Mouse (Mus musculus) kidney, embryonic 15.5 days (tissue): ENCODE measurements at regions not wholly inside any gene's neighbourhood (a gene's known extent, or its start where the extent isn't known, plus 50 kb on each side); places are given as distances from the start of the nearest gene placed in this dataset.

ENCODE experiments used
- ATAC-seq: fragments of 200-750 bp; cut with Nextera tagmentation; replicated peaks from 2 replicates; pipeline ENCODE4 v1.8.0; 2017; ENCODE audit warnings: moderate TSS enrichment; ENCODE audit not compliant: low FRiP score
- H3K27ac ChIP-seq: fragments of 300-500 bp; sonication (generic); 2 replicates; pipeline ENCODE4 v1.5.1; 2015; ENCODE audit warnings: mild to moderate bottlenecking, inconsistent platforms
- H3K27me3 ChIP-seq: fragments of 300-500 bp; sonication (generic); 2 replicates; pipeline ENCODE4 v1.6.1; 2015; ENCODE audit warnings: inconsistent platforms
- H3K36me3 ChIP-seq: fragments of 300-500 bp; sonication (generic); 2 replicates; pipeline ENCODE4 v1.6.1; 2015; ENCODE audit warnings: inconsistent platforms
- H3K4me1 ChIP-seq: fragments of 300-500 bp; sonication (generic); 2 replicates; pipeline ENCODE4 v1.6.1; 2015; ENCODE audit warnings: inconsistent platforms
- H3K4me2 ChIP-seq: fragments of 300-500 bp; sonication (generic); 2 replicates; pipeline ENCODE4 v1.6.1; 2015; ENCODE audit warnings: moderate library complexity, mild to moderate bottlenecking, inconsistent platforms
- H3K4me3 ChIP-seq: fragments of 300-500 bp; sonication (generic); replicated peaks from 2 replicates; pipeline ENCODE4 v1.5.1; 2015; ENCODE audit warnings: mild to moderate bottlenecking, inconsistent platforms
- H3K9ac ChIP-seq: fragments of 300-500 bp; sonication (generic); 2 replicates; pipeline ENCODE4 v1.6.1; 2015; ENCODE audit warnings: mild to moderate bottlenecking, inconsistent platforms
- H3K9me3 ChIP-seq: fragments of 300-500 bp; sonication (generic); replicated peaks from 2 replicates; pipeline ENCODE4 v1.6.1; 2016; ENCODE audit warnings: inconsistent platforms
- WGBS: fragments of 180-500 bp; shearing (Covaris S2); methylation state at CpG from one replicate; pipeline ENCODE4 v1.1.7; 2015; ENCODE audit warnings: mixed read lengths; 5-methylcytosine and 5-hydroxymethylcytosine counted together

DNA sequence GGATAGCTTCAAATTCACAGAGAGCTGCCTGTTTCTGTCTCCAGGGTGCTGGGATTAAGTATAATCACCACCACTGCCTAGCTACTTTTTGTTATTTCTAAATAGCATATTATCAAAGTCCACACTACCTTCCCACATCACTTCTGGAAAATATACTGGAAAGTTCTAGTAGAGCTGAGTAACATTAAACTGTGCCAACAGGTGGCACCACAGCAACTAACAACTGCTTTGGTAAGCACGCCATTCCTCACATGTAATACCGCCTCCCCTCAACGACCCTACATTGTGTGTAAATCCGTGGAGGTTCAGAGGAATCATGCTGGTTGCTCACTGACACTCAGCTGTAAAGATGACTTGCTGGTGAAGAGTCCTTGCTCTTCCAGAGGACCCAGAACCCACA is 259.1 kb downstream of the Mex3b start:
- H3K27ac ChIP-seq, result no peak overlapping the region
- H3K4me3 ChIP-seq, result no peak overlapping the region
- H3K27me3 ChIP-seq, result no peaks in the 10 kb centered on the region
- WGBS, result 76% methylated on average over 4 of the region's 4 CpGs
- H3K36me3 ChIP-seq, result no peaks in the 10 kb centered on the region
- H3K4me2 ChIP-seq, result no peak overlapping the region
- H3K9ac ChIP-seq, result no peak overlapping the region
- ATAC-seq, result no peak
- no peaks in the 10 kb centered on the region for H3K4me1 ChIP-seq
- H3K9me3 ChIP-seq, result no peaks in the 10 kb centered on the region

DNA sequence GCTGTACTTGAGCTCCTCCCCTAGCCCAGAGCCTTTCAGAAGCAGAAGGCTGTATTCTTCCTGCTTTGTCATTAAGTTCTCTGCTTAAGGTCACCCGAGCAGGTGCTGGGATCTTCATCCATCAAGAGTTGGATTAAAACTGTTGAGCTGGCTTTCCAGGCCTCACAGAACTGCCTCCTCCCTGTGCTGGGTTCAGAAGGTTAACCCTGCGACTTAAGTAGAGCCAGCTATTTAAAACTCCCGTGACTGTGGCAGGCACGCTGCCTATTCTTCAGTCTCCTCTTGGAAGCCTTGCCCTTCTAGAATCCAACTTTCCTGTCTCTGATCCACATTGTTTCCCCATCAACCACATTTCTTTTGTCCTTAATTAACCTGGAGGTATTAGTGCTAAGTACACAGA is 273.1 kb downstream of the Mex3b start:
- Histone ChIP-seq H3K4me1 (no peaks in the 10 kb centered on the region), H3K27ac (no peak overlapping the region), H3K9ac (no peak overlapping the region), H3K4me3 (no peak overlapping the region), H3K4me2 (no peak overlapping the region), H3K27me3 (no peaks in the 10 kb centered on the region), H3K9me3 (no peaks in the 10 kb centered on the region), H3K36me3 (no peaks in the 10 kb centered on the region)
- 36% methylated on average over 4 of the region's 4 CpGs for WGBS
- ATAC-seq, result no peak

DNA sequence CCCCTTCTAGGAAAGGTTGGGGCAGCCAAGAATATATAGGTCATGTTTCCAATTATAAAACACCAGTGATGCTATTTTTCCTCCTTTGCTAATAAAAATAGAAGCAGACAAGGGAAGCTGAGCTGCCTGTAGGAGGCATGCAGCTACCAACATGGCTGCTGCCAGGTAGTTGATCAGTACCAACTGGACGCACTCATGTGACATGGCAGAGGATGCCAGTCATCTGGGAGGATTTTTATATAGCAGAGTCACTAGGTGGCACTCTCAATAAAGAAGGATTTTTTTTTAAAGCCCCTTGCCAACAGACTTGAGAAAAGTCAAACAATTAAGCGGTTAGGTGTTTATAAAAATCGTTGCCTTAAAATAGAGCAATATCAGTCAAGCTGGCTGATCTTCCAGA is 273.5 kb downstream of the Mex3b start:
- no peaks in the 10 kb centered on the region for H3K36me3 ChIP-seq
- H3K4me1 ChIP-seq, result no peaks in the 10 kb centered on the region
- no peak overlapping the region for H3K27ac ChIP-seq
- H3K9ac ChIP-seq, result no peak overlapping the region
- no peak for ATAC-seq
- no peak overlapping the region for H3K4me3 ChIP-seq
- no peaks in the 10 kb centered on the region for H3K27me3 ChIP-seq
- H3K9me3 ChIP-seq, result no peaks in the 10 kb centered on the region
- WGBS, result 87% methylated on average over 3 of the region's 3 CpGs
- H3K4me2 ChIP-seq, result no peak overlapping the region

DNA sequence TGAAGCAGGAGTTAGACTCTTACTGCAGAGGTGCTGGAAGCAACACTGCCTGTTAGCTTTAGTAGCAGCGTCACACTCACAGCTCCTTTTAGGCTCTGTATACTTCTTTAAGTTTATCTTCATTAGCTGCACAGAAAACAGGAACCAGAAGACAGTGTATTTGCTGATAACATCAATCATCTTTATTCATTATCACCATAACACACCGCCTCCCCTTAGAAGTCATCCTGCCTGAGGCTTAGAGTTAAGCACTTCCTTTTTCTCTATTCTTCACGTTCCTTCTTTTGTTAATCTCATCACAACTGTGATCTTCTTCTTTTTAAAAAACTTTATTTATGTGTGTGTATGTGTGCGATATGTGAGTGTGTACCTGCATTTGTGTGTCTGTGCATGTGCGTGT is 276.9 kb downstream of the Mex3b start:
- Histone ChIP-seq H3K36me3 (no peaks in the 10 kb centered on the region), H3K27ac (no peak overlapping the region), H3K9me3 (no peaks in the 10 kb centered on the region), H3K4me3 (no peak overlapping the region), H3K4me2 (no peak overlapping the region), H3K4me1 (no peaks in the 10 kb centered on the region), H3K9ac (no peak overlapping the region), H3K27me3 (no peaks in the 10 kb centered on the region)
- ATAC-seq, result no peak
- WGBS, result 67% methylated on average over 5 of the region's 5 CpGs

DNA sequence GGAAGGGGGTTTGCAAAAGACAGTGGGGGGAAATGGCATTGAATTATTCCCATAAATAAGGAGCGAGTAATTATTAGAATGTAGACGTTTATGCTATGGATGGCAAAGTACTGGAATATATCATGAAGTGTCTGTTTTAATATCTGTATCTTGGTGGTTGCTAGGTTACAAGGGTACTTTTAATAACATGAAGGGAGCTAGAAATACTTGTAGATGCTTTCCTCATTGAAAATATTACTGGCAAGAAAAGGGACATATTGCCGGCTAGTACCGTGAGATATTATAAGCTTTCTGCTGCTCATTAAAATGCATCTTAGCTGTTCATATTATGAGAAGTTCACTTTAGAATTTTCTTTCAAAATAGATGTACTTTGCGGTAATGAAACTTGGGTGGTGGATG is 278.4 kb downstream of the Mex3b start:
- Histone ChIP-seq H3K4me3 (no peak overlapping the region), H3K27ac (no peak overlapping the region), H3K4me2 (no peak overlapping the region), H3K9ac (no peak overlapping the region), H3K9me3 (no peaks in the 10 kb centered on the region), H3K36me3 (no peaks in the 10 kb centered on the region), H3K27me3 (no peaks in the 10 kb centered on the region), H3K4me1 (no peaks in the 10 kb centered on the region)
- 87% methylated on average over 5 of the region's 5 CpGs for WGBS
- no peak for ATAC-seq

DNA sequence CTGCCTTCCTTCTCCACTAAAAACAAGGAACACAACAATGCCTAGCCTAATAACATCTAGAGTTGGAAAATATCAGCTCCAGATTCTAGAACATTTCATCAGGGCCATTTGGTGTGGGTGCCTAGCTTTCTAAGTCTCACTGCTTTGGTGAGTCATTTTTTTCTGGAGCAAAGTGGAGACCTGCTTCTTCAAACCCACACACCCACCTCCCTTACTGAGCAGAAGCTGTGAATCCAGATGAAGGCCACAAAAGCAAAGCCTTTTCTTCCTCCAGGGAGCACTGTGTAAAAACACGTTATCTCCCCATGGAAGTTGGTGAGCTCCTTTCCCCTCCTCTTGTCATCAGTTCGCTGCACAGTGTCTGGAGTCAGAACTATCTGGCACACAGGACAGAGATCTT is 294.1 kb downstream of the Mex3b start:
- 67% methylated on average over 2 of the region's 2 CpGs for WGBS
- ATAC-seq, result no peak

DNA sequence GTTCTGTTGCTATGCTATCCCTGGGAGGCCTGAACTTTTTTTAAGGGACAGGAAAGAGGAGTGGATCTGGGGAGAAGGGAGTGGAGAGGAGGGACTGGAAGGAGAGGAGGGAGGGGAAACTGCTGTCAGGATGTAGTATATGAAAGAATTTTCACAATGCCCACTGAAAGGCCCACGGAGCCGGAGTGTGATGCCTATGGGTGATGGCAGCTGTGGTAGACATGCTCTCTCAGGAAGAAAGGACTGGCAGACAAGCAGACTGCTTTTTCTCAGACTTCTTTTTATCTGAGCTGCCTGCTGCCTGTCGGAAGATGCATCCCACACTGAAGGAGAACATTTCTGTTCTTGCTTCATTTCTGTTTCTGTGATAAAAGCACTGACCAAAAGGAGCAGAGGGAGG is 295.7 kb downstream of the Mex3b start:
- H3K4me1 ChIP-seq, result no peaks in the 10 kb centered on the region
- no peak overlapping the region for H3K27ac ChIP-seq
- no peak overlapping the region for H3K4me2 ChIP-seq
- no peak for ATAC-seq
- H3K9me3 ChIP-seq, result no peaks in the 10 kb centered on the region
- WGBS, result 61% methylated on average over 3 of the region's 3 CpGs
- no peaks in the 10 kb centered on the region for H3K27me3 ChIP-seq
- H3K36me3 ChIP-seq, result no peaks in the 10 kb centered on the region
- no peak overlapping the region for H3K4me3 ChIP-seq
- H3K9ac ChIP-seq, result no peak overlapping the region

More for the DNA sequence above, 294.1 kb downstream of the Mex3b start:
- Histone ChIP-seq H3K4me2 (no peak overlapping the region), H3K27ac (no peak overlapping the region), H3K27me3 (no peaks in the 10 kb centered on the region), H3K4me3 (no peak overlapping the region), H3K9me3 (no peaks in the 10 kb centered on the region), H3K9ac (no peak overlapping the region), H3K4me1 (no peaks in the 10 kb centered on the region), H3K36me3 (no peaks in the 10 kb centered on the region)

DNA sequence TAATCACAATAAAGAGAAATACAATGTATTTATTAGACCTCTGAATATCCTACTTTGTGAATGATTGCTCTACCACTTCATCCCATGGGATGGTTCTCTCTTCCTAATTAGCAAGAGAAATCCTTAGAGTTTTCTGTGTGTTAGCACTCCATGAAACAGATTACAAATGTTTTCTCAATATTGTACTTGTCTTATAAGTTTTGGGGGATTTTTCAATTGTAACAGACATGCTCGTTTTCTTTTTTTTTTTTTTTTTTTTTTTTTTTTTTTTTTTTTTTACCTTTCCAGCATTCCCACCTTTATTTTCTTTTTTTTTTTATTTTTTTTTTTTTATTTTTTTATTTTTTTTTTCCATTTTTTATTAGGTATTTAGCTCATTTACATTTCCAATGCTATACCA is 312.3 kb downstream of the Mex3b start:
- WGBS, result 78% methylated on average over 1 of the region's 1 CpGs
- Histone ChIP-seq H3K4me2 (no peak overlapping the region), H3K27me3 (no peaks in the 10 kb centered on the region), H3K9me3 (no peaks in the 10 kb centered on the region), H3K36me3 (no peaks in the 10 kb centered on the region), H3K27ac (no peak overlapping the region), H3K4me1 (no peaks in the 10 kb centered on the region), H3K4me3 (no peak overlapping the region), H3K9ac (no peak overlapping the region)
- no peak for ATAC-seq

DNA sequence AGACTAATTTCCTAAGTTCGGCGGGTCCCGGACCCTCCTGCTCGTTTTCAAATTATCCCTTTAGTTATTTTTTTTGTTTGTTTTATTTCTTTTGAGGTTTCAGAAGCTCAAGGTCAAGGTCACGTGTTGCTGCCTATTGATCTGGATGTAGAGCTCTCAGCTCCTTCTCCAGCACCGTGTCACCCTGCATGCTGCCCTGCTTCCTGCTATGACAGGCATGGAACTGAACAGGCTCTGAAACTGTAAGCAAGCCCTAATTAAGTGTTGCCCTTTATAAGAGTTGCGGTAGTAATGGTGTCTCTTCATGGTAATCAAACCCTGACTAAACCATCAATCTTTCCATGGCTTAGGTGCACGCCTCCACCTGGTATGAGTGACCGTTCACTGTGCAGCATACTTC is 319.2 kb downstream of the Mex3b start:
- ATAC-seq, result no peak
- Histone ChIP-seq H3K4me1 (no peaks in the 10 kb centered on the region), H3K27ac (no peak overlapping the region), H3K27me3 (no peaks in the 10 kb centered on the region), H3K36me3 (no peaks in the 10 kb centered on the region), H3K4me3 (no peak overlapping the region), H3K9ac (no peak overlapping the region), H3K4me2 (no peak overlapping the region), H3K9me3 (no peaks in the 10 kb centered on the region)
- WGBS, result 84% methylated on average over 9 of the region's 9 CpGs

DNA sequence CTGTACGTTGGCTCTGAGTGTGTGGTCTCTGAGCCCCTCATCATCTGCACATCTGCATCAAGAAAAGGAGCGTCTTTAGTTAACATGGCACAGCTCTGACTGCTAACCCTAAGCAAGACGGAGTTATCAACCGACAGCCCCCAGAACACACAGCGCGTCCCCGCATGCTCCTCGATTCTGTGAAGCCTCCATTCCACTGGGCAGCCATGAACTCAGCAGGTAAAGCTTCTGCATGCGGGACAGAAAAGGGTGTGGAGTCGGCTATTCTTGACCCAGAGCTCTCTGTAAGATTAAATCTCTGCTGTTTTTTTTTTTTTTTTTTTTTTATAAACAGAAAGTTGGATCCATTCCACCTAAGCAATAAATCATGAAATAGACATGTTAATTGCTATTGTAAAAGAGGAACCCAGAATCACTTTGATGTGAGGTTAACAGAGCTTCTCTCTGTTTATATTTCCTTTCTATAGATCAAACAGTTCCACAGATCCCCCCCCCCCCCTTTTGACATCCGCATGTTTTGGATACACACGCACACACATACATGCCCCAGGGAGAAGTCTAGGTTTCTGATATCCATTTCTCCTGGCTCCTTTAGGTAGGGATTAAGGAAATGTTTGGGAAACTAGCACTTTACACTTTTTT is 328.9 kb downstream of the Mex3b start:
- Histone ChIP-seq H3K4me2 (no peak overlapping the region; the same call in 1 of the 2 replicates), H3K27ac (peak overlapping the region; percentile 56; the same call in 1 of the 2 replicates), H3K9ac (no peak overlapping the region), H3K27me3 (no peaks in the 10 kb centered on the region), H3K9me3 (no peaks in the 10 kb centered on the region), H3K4me3 (no peak overlapping the region), H3K36me3 (no peaks in the 10 kb centered on the region), H3K4me1 (peaks cover 19% of the 10 kb centered on the region)
- 38% methylated on average over 12 of the region's 12 CpGs for WGBS
- peak; percentile 70 for ATAC-seq

DNA sequence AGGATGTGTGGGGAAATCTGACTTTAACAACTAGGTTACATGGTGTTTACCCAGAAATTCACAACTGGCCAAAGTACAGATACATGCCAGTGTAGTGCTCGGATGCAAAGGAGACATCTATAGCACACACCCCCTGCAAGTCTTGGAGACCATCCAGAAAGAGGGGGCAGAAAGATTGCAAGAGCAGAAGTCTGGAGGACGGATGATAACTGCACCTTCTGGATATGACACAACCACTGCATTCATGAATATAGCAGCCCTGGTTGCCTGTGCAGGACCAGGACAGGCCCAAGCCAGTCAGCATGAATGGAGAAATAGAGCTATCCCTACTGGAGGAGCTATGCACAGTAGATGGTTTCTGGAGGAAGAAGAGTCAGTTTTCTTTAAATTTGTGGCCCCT is 330.4 kb downstream of the Mex3b start:
- Histone ChIP-seq H3K4me3 (no peak overlapping the region), H3K27me3 (no peaks in the 10 kb centered on the region), H3K9me3 (no peaks in the 10 kb centered on the region), H3K9ac (no peak overlapping the region), H3K27ac (no peak overlapping the region), H3K36me3 (no peaks in the 10 kb centered on the region), H3K4me1 (peaks cover 34% of the 10 kb centered on the region), H3K4me2 (no peak overlapping the region)
- WGBS, result 70% methylated on average over 2 of the region's 2 CpGs
- no peak for ATAC-seq

DNA sequence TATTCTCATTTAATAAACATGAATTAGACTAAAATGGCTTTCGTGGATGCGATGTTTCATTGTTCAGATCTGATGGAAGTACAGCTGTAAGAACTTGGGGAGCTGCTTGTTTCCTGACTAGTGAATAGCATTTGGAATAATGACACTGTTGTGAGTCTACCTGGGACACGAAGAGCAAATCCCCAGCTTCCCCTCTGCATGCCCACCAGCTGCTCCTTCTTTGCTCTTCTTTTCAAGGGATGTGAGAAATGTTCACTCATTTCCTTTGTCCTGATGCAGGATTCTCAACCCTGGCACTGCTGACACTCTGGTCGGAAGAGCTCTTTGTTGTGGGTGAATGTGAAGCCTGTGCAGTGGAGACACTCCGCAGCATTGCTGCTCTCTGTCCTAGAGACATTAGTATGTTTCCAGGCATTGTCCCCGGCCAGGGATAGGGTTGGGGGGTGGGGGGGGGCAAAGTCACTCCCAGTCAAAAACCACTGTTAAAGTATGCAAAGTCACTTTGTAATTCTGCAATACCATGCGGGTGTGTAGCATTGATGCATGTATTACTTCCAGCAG is 334.1 kb downstream of the Mex3b start:
- ATAC-seq, result no peak
- Histone ChIP-seq H3K27ac (peak overlapping the region; percentile 78; the same call in 1 of the 2 replicates), H3K4me1 (peaks cover 54% of the 10 kb centered on the region)

More for the DNA sequence above, 334.1 kb downstream of the Mex3b start:
- Histone ChIP-seq H3K9me3 (no peaks in the 10 kb centered on the region), H3K27me3 (no peaks in the 10 kb centered on the region), H3K36me3 (no peaks in the 10 kb centered on the region), H3K4me2 (peak overlapping the region; percentile 51), H3K9ac (no peak overlapping the region), H3K4me3 (no peak overlapping the region)
- 60% methylated on average over 7 of the region's 7 CpGs for WGBS
